ENCODE assay signal across 9 mouse cellular contexts in genomic region chr4:21990580-21991235, GRCm38 (mm10). TPM values are rescaled to one million over a fixed set of nuclear protein-coding genes. Genes with fewer than 3 reads are reported as not detected.
A peak's percentile ranks its signal among the peaks of the same experiment; 100 is the strongest.
DNase-seq lines count a peak whose midpoint lies in the region; ATAC-seq and TF ChIP-seq lines count a peak whose summit lies in the region.
"Had no signal": no experiment of that assay in that cellular context is flagged by ENCODE, and none has a peak within 500 bp of the region (broad histone marks: within the 10 kb centered on the region; RNA-seq: fewer than 3 reads in every experiment).

No protein-coding gene starts in this region.

- no peak; the same call in 1 of the 2 replicates for TF ChIP-seq CTCF in liver, adult 2 months (IDR thresholded peaks at IDR 0.05; ENCODE audit: low read depth, low read length)
- TF ChIP-seq CTCF in midbrain, postnatal 0 days (IDR thresholded peaks at IDR 0.05), result peak; percentile 76

- peak; percentile 28 for DNase-seq in liver, adult 2 months (ENCODE audit: extremely low read depth, low read depth, low spot score)
- DNase-seq in liver, result no peak
- peak; percentile 54 for DNase-seq in MN1 (ENCODE audit: low spot score)
- DNase-seq in embryo, embryonic 11.5 days (ENCODE audit: low read depth, low spot score), result peak; percentile 1
- peak; percentile 63 for DNase-seq in midbrain, postnatal 0 days (ENCODE audit: low spot score)
- no peak for DNase-seq in urinary bladder, adult 2 months (ENCODE audit: low spot score)
- DNase-seq in layer of hippocampus, postnatal 25 days (ENCODE audit: extremely low spot score in 1 of 2, low spot score in 1 of 2), result no peak
- DNase-seq in adrenal gland, adult 8-10 months, result no peak

- no peaks in the 10 kb centered on the region for H3K4me1 ChIP-seq in liver, adult 2 months (ENCODE audit: control insufficient read depth, insufficient read depth, low read length)
- no peaks in the 10 kb centered on the region for H3K4me1 ChIP-seq in midbrain, postnatal 0 days (ENCODE audit: insufficient read depth, low read length)
- H3K4me1 ChIP-seq: limb, embryonic 13.5 days had no signal

- no peak overlapping the region for H3K9ac ChIP-seq in liver, adult 2 months (ENCODE audit: low read depth, low read length)
- no peak overlapping the region for H3K9ac ChIP-seq in midbrain, postnatal 0 days (replicated peaks; ENCODE audit: low read length, poor library complexity, severe bottlenecking)
- H3K9ac ChIP-seq: limb, embryonic 13.5 days had no signal

- TF ChIP-seq POLR2A in liver, adult 2 months (IDR thresholded peaks at IDR 0.05; ENCODE audit: extremely low read depth, insufficient read depth, low read length), result no peak

- H3K4me2 ChIP-seq in midbrain, postnatal 0 days (ENCODE audit: low read depth, low read length, poor library complexity, severe bottlenecking), result no peak overlapping the region
- H3K4me2 ChIP-seq: limb, embryonic 13.5 days had no signal

- H3K36me3 ChIP-seq in liver, adult 2 months (ENCODE audit: control insufficient read depth, insufficient read depth, low read length), result no peaks in the 10 kb centered on the region
- peaks cover 26% of the 10 kb centered on the region for H3K36me3 ChIP-seq in midbrain, postnatal 0 days (ENCODE audit: insufficient read depth, low read length)

- no peak for ATAC-seq in midbrain, postnatal 0 days (ENCODE audit: low FRiP score)

- H3K27ac ChIP-seq in liver, adult 2 months (replicated peaks; ENCODE audit: insufficient read depth, low read depth, low read length), result no peak overlapping the region
- no peak overlapping the region for H3K27ac ChIP-seq in midbrain, postnatal 0 days (ENCODE audit: low read depth, low read length)
- H3K27ac ChIP-seq: limb, embryonic 13.5 days had no signal

- H3K9me3 ChIP-seq in midbrain, postnatal 0 days (ENCODE audit: low read length), result no peaks in the 10 kb centered on the region
- H3K9me3 ChIP-seq: limb, embryonic 13.5 days had no signal

- H3K27me3 ChIP-seq in liver, adult 2 months (ENCODE audit: control insufficient read depth, insufficient read depth, low read length), result no peaks in the 10 kb centered on the region
- no peaks in the 10 kb centered on the region for H3K27me3 ChIP-seq in midbrain, postnatal 0 days (ENCODE audit: insufficient read depth, low read length)
- H3K27me3 ChIP-seq: limb, embryonic 13.5 days had no signal

- no peaks in the 10 kb centered on the region for H3K79me2 ChIP-seq in liver, adult 2 months (ENCODE audit: control insufficient read depth, insufficient read depth, low read length)

- 28% methylated on average over 3 of the region's 3 CpGs for WGBS in liver, adult 2 months
- WGBS in midbrain, postnatal 0 days, result 46% methylated on average over 3 of the region's 3 CpGs

- H3K4me3 ChIP-seq in liver, adult 2 months (ENCODE audit: insufficient read depth, low read depth, low read length), result no peak overlapping the region
- no peak overlapping the region for H3K4me3 ChIP-seq in midbrain, postnatal 0 days (ENCODE audit: low read depth, low read length)
- H3K4me3 ChIP-seq: limb, embryonic 13.5 days had no signal

RNA-seq across cellular contexts. Expression of gene Faxc, which starts 59.6 kb away (rescaled TPM):
- total RNA-seq in liver, adult 2 months (2014; rRNA removed), result 0.07 and 0.09 TPM in 2 replicates
- polyA plus RNA-seq in liver, adult 2 months (2012; rRNA removed), result 0.02 TPM in 1 of 2 replicates, not detected in the other
- 64.0 and 91.3 TPM in 2 replicates for total RNA-seq in midbrain, postnatal 0 days (2014; rRNA removed)
- 10.8 and 12.2 TPM in 2 replicates for polyA plus RNA-seq in midbrain, postnatal 0 days (2015; fragmentation: Nextera tagmentation; extraction: Ambion mirVana)
- 13.2 and 19.7 TPM in 2 replicates for polyA plus RNA-seq in urinary bladder, adult 2 months (2012; rRNA removed)
- total RNA-seq in layer of hippocampus, postnatal 25 days (2021), result 10 to 100 TPM; 50.3 to 57.0 TPM
- 1 to 10 TPM; 6.2 to 9.8 (median 7.7) TPM for total RNA-seq in adrenal gland, adult 8-10 months (2022)

Comparison
In these comparisons a context has a peak if more than half of its experiments do, and no peak if none do; other contexts are left out.
1. DNase-seq: peak in liver, adult 2 months (single experiment), MN1 (single experiment), embryo, embryonic 11.5 days (single experiment) and midbrain, postnatal 0 days (single experiment); none in liver (single experiment), urinary bladder, adult 2 months (single experiment), layer of hippocampus, postnatal 25 days (0 of 2) and adrenal gland, adult 8-10 months (single experiment).